Mouse (Mus musculus) left cerebral cortex, adult 6 months (tissue): ENCODE measurements around the gene Ifna1. TPM values are rescaled to one million over a fixed set of nuclear protein-coding genes. Genes with fewer than 3 reads are reported as not detected.

Experiments
- long read RNA-seq, 2 experiments: library from polyadenylated mRNA; unstranded; transcript quantifications; one replicate each; pipeline ENCODE4 v2.0.0; 2019 to 2020
- polyA plus RNA-seq: library from polyadenylated mRNA; unstranded; fragments of <200 nt; fragmentation: Nextera tagmentation; gene quantifications from 2 replicates; pipeline ENCODE4 v1.2.3, GENCODE M21; 2021

The Ifna1 gene
- polyA plus RNA-seq: not detected in 2 replicates
- long read RNA-seq, experiment 1: 0 reads
- long read RNA-seq, experiment 2: 0 reads

DNA sequence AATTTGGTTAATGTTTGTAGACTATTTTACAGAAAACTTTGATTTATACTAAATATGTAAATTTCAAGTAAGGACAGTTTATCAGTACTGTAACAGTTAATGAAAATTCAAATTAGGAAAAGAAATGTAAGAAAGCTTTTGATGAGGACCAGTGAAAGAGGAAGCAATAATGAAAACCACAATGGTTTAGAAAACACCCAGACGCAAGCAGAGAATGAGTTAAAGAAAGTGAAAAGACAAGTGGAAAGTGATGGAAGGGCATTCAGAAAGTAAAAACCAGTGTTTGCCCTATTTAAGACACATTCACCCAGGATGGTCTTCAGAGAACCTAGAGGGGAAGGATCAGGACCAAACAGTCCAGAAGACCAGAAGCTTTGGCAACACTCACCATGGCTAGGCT, at the start of gene Ifna1:
Gene Ifna1, plus strand, starts transcription at position 390 of the 400 bp plus-strand sequence.

DNA sequence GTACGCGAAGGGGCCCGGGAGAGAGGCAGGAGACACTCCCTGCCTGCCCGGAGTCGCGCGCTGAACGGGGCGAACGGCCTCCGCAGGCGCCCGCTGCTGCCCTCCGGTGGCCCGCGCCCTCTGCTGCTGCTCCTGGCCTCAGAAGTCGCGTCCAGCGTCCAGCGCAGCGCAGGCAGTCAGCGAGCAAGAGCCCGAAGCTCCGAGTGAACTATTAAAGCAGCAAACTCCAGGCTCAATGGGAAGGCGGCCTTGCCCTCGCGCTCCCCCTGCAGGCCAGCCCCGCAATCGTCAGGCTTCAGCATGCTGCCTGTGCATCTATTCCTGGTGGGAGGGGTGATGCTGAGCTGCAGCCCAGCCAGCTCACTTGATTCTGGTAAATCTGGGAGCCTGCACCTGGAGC, 46.9 kb upstream of the Ifna1 start, which contains the start of gene Gm13287:
Gene Gm13287, plus strand, starts transcription at position 301 of the 400 bp plus-strand sequence.

DNA sequence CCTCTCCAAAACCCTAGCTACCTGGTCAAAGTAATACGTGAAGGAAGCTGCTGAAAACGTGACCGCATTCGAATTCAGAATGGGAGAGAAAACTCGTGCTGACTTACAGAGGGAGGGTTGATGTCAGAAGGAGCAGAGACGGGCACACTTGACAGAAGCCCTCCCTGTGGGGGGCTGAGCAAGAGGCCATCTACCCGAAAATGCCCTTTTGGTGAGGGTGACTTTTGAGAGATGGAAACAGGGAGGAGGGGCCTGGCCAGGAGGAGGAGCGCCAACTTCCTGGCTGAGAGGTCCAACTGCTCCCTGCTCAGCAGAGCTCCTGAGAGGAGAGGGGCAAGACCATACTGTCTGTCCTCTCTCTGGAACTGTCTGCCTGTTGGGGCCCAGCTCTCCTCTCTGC, 44.7 kb upstream of the Ifna1 start, which contains the start of gene Gm13288:
Gene Gm13288, plus strand, starts transcription at position 301 of the 400 bp plus-strand sequence.

DNA sequence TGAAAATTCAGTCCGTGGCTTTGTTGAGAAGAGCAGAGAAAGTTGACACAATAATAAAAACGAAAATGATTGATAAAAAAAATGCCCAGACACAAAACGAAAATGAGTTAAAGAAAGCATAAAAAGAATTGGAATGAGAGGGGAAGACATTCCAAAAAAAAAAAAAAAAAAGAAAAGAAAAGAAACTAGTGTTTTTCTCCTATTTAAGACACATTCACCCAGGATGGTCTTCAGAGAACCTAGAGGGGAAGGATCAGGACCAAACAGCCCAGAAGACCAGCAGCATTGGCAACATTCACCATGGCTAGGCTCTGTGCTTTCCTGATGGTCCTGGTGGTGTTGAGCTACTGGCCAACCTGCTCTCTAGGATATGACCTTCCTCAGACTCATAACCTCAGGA, 34.0 kb upstream of the Ifna1 start, which contains the start of gene Ifna7:
Gene Ifna7, plus strand, starts transcription at position 301 of the 400 bp plus-strand sequence.

DNA sequence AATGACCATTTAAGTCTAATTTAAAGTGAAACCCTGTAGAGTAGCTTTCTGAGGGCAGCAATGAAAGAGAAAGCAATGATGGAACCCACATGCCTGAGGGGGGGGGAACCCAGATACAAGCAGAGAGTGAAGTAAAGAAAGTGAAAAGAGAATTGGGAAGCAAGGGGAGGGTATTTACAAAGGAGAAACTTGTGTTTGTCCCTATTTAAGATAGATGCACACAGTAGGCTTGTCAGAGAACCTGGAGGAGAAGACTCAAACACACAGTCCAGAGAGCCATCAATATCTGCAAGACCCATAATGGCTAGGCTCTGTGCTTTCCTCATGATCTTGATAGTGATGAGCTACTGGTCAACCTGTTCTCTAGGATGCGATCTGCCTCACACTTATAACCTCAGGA, 30.2 kb upstream of the Ifna1 start, which contains the start of gene Ifna11:
Gene Ifna11, plus strand, starts transcription at position 301 of the 400 bp plus-strand sequence.

DNA sequence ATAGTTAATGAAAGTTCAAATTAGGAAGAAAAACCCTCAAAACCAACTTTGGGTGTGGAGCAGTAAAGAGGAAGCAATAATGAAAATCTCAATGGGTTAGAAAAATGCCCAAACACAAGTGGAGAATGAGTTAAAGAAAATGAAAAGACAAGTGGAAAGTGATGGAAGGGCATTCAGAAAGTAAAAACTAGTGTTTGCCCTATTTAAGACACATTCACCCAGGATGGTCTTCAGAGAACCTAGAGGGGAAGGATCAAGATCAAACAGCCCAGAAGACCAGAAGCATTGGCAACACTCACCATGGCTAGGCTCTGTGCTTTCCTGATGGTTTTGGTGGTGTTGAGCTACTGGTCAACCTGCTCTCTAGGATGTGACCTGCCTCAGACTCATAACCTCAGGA, 22.8 kb upstream of the Ifna1 start, which contains the start of gene Ifna6:
Gene Ifna6, plus strand, starts transcription at position 301 of the 400 bp plus-strand sequence.

DNA sequence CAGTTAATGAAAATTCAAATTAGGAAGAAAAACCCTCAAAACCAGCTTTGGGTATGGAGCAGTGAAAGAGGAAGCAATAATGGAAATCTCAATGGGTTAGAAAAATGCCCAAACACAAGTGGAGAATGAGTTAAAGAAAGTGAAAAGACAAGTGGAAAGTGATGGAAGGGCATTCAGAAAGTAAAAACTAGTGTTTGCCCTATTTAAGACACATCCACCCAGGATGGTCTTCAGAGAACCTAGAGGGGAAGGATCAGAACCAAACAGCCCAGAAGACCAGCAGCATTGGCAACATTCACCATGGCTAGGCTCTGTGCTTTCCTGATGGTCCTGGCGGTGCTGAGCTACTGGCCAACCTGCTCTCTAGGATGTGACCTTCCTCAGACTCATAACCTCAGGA, 14.7 kb upstream of the Ifna1 start, which contains the start of gene Ifna5:
Gene Ifna5, plus strand, starts transcription at position 301 of the 400 bp plus-strand sequence.

DNA sequence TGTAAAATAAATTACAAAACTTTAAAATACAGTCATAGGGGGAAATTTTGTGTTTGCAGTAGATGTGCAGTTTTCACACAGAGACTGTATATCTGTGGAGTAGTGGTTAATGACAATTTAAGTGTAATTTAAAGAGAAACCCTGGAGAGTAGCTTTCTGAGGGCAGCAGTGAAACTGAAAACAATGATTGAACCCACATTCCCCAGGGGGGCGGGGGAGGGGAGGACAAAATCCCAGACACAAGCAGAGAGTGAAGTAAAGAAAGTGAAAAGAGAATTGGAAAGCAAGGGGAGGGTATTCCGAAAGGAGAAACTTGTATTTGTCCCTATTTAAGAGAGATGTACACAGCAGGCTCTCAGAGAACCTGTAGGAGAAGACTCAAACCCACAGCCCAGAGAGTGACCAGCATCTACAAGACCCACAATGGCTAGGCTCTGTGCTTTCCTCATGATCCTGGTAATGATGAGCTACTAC, 8.4 kb upstream of the Ifna1 start, which contains the start of gene Ifna4:
Gene Ifna4, plus strand, starts transcription at position 424 of the 474 bp plus-strand sequence.

DNA sequence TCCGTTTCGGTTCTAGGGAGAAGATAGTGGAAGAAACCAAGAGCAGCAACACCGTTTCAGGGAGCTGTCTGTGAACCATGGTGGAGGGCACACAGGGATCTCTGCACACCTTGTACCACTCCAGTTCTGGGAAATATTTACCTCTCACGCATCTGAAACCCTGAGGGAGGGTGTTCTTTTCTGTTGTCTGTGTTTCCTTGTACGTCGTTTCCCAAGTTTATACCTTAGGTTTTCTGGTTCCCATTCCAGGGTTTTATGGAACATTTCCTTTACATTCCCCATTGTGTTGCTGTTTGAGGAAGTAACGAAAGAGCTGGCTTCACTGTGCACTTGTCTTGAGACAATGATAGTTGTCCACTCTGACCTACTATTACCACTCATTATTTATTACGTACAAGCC, 30.2 kb downstream of the Ifna1 start, which contains the start of gene Ifne:
Gene Ifne, minus strand, starts transcription at position 101 of the 400 bp plus-strand sequence.

Other genes starting within 250 kb of the Ifna1 start
- not detected in 2 replicates for gene Ifna12, start 246.7 kb upstream of the Ifna1 start, polyA plus RNA-seq
- not detected in 2 replicates for gene C87499, start 215.7 kb upstream of the Ifna1 start, polyA plus RNA-seq
- gene Ifna13, start 205.6 kb upstream of the Ifna1 start, polyA plus RNA-seq: not detected in 2 replicates
- gene Ifna16, start 173.2 kb upstream of the Ifna1 start, polyA plus RNA-seq: not detected in 2 replicates
- gene Ifna2, start 166.2 kb upstream of the Ifna1 start, polyA plus RNA-seq: not detected in 2 replicates
- gene Ifnab, start 158.7 kb upstream of the Ifna1 start, polyA plus RNA-seq: not detected in 2 replicates
- 1.0 and 1.5 TPM in 2 replicates for gene Gm26566, start 128.3 kb upstream of the Ifna1 start, polyA plus RNA-seq
- 57.9 and 73.6 TPM in 2 replicates for gene Klhl9, start 127.6 kb upstream of the Ifna1 start, polyA plus RNA-seq
- gene Gm13271, start 95.2 kb upstream of the Ifna1 start, polyA plus RNA-seq: not detected in 2 replicates
- not detected in 2 replicates for gene Gm13283, start 90.0 kb upstream of the Ifna1 start, polyA plus RNA-seq
- gene Gm13290, start 76.3 kb upstream of the Ifna1 start, polyA plus RNA-seq: not detected in 2 replicates
- not detected in 2 replicates for gene Gm13289, start 73.2 kb upstream of the Ifna1 start, polyA plus RNA-seq
- not detected in 2 replicates for gene Gm13272, start 70.2 kb upstream of the Ifna1 start, polyA plus RNA-seq
- not detected in 2 replicates for gene Ifnz, start 68.0 kb upstream of the Ifna1 start, polyA plus RNA-seq
- not detected in 2 replicates for gene Gm13276, start 64.4 kb upstream of the Ifna1 start, polyA plus RNA-seq
- not detected in 2 replicates for gene Gm13277, start 61.5 kb upstream of the Ifna1 start, polyA plus RNA-seq
- gene Gm13278, start 58.5 kb upstream of the Ifna1 start, polyA plus RNA-seq: not detected in 2 replicates
- gene Gm13275, start 55.6 kb upstream of the Ifna1 start, polyA plus RNA-seq: not detected in 2 replicates
- gene Gm13279, start 52.7 kb upstream of the Ifna1 start, polyA plus RNA-seq: not detected in 2 replicates
- not detected in 2 replicates for gene Gm13285, start 50.4 kb upstream of the Ifna1 start, polyA plus RNA-seq
- not detected in 2 replicates for gene Gm13287, start 46.8 kb upstream of the Ifna1 start, polyA plus RNA-seq
- gene Gm13288, start 44.6 kb upstream of the Ifna1 start, polyA plus RNA-seq: not detected in 2 replicates
- gene Ifna7, start 33.9 kb upstream of the Ifna1 start, polyA plus RNA-seq: not detected in 2 replicates
- not detected in 2 replicates for gene Ifna11, start 30.1 kb upstream of the Ifna1 start, polyA plus RNA-seq
- gene Ifna6, start 22.7 kb upstream of the Ifna1 start, polyA plus RNA-seq: not detected in 2 replicates
- not detected in 2 replicates for gene Ifna5, start 14.6 kb upstream of the Ifna1 start, polyA plus RNA-seq
- gene Ifna4, start 8.2 kb upstream of the Ifna1 start, polyA plus RNA-seq: not detected in 2 replicates
- gene Ifne, start 30.1 kb downstream of the Ifna1 start, polyA plus RNA-seq: not detected in 2 replicates